Mouse (Mus musculus): Measurements from ENCODE around the gene Arhgap25.
"Not testable (repeated sequence)": the region's sequence is repeated elsewhere in the genome, so short reads cannot be mapped to it uniquely, and the experiment has no call there.

Arhgap25 gene

GRCm38 (mm10) chr6:87536270-87536669 lies 3.2 kb upstream of the Arhgap25 start:
- no peak for DNase-seq (ENCODE audit: low read depth, low spot score)

GRCm38 (mm10) chr6:87535651-87536050 lies 2.6 kb upstream of the Arhgap25 start:
- DNase-seq (ENCODE audit: low read depth, low spot score): peak; percentile 82

DNA sequence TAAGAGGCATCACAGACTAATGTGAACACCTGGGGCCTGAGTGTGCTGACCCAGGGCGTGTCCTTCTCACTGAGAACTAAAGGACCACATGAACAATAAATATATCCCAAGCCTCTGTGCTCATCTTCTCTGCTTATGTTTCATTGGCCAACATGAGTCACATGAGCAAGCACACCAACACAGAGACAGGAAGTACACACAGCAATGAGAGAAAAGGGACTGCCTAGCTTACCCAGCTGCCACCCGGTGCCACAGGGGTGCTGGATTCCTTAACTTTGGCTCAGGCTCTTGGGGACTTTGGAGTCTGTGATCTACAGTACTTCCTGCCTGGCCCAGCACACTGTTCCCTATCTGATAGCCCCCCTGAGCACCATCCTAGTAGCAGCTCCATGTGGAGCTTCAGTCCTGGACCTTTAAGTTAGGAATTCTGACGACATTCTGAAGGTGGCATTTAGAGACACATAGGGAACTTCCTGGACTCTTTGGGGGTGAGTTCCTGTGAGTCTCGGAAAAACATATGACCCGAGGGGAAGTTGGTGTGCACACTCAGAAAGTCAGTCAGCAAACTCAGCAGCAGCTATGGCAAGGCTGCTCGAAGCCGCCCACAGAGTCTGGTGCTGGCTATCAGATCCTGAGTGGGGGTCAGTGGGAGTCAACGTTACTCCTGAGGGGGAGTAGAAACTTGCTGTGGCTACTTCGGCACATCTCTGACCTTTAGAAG lies 2.0 kb upstream of the Arhgap25 start:
- no peak for DNase-seq (ENCODE audit: low read depth, low spot score)

- DNase-seq (ENCODE audit: low read depth, low spot score): no peak
Observed at GRCm38 (mm10) chr6:87531456-87532015, 1.5 kb downstream of the Arhgap25 start.

GRCm38 (mm10) chr6:87530386-87530785 lies 2.7 kb downstream of the Arhgap25 start:
- no peak for DNase-seq (ENCODE audit: low read depth, low spot score)

- no peak for DNase-seq (ENCODE audit: low read depth, low spot score)
Observed at GRCm38 (mm10) chr6:87527846-87528557, 5.1 kb downstream of the Arhgap25 start.

- no peak for DNase-seq (ENCODE audit: low read depth, low spot score)
Observed at GRCm38 (mm10) chr6:87527366-87527765, 5.7 kb downstream of the Arhgap25 start.

- no peak for DNase-seq (ENCODE audit: low read depth, low spot score)
Observed at GRCm38 (mm10) chr6:87525126-87525525, 7.9 kb downstream of the Arhgap25 start.

DNA sequence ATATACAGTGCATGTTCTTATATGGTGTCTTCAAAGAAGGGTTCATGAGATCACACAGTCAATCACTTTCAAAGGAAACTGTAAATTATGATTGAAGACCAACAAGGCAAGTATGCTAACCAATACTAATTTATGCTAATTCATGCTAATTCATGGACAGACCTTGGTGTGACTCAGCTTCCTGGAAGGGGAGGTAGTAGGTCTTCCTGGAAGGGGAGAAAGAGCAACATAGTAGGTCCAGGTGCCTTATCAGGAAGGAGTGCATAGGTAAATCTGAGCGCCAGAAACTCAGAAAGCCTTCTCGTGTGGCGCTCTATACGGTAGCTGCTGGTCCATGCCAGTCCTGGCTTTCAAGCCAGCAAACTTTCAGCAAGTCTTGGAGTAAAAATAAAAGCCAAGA lies 8.8 kb downstream of the Arhgap25 start:
- DNase-seq (ENCODE audit: low read depth, low spot score): no peak

DNA sequence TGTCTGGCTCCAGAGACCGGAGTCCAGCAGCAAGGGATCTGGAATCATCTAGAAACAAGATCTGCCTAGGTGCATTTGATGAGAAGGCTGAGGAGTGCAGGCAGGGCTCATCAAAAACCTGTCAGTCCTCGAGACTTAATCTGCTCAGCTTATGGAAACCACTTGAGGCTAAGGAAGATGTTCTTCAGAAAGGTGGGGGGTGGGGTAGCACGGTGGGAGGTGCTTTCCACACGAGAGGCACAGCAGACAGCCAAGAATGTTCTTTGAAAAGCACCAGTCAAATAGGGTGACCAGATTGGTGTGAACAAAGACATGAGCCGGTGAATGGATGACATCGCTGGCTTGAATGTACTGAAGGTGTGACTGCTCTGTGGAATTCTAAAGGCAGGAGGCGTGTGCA lies 9.3 kb downstream of the Arhgap25 start:
- DNase-seq (ENCODE audit: low read depth, low spot score): no peak

DNA sequence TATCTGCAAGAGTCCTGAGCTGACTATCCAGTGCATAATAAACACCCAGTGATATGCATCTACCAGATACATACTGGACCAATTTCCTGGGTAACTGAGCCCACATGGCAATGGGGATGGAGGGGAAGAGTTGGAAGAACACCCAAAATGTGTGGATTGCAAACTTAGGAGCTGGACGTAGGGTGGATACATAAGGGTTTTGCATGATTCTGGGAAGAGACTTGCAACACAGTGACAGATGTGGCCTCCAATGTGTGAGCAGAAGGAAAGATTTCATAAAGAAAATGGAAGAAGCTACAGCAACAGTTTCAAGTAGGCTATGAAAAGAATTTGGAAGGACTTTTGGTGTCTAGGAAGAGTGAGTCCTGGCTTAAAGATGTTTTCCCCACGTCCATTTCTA lies 10.0 kb downstream of the Arhgap25 start:
- DNase-seq (ENCODE audit: low read depth, low spot score): peak; percentile 74

DNA sequence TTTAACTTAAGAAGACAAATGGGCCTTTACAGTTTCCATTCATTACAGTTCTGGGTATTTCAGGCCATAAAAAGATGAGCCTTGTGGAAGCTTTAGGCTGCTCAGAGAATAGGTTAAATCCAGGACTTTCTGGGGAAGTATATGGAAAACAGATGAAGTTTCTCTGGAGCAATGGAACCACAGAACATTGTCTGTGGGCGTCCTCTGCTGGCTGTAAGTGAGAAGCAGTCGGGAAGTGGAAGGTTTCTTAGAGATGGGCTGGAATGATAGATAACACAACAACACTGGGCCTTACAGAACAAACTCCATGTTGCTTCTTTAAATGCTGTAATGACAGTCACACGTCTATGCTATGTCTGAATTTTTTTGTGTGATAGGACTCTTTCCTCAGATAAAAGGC lies 10.8 kb downstream of the Arhgap25 start:
- DNase-seq (ENCODE audit: low read depth, low spot score): peak; percentile 71

- DNase-seq (ENCODE audit: low read depth, low spot score): not testable (repeated sequence)
Observed at GRCm38 (mm10) chr6:87521705-87522104, 11.4 kb downstream of the Arhgap25 start.

DNA sequence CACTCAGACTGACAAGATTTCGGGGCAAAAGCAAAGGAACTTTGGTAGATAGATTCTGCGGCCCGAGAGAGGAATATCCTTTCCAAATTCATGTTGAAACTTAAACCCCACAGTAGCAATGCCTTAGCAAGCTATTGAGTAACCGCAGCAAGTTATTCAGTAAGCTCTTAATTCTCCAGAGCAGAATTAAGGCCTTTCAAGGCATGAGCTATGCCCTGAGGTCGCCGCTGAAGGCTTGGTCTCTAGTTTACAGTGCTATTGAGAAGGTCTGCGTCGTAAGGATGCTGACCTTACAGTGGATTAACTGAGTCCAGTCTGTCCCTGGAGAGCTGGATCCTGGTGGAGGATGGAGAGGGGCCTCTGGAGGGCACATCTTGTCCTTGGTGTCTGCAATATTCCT lies 12.5 kb downstream of the Arhgap25 start:
- no peak for DNase-seq (ENCODE audit: low read depth, low spot score)

DNA sequence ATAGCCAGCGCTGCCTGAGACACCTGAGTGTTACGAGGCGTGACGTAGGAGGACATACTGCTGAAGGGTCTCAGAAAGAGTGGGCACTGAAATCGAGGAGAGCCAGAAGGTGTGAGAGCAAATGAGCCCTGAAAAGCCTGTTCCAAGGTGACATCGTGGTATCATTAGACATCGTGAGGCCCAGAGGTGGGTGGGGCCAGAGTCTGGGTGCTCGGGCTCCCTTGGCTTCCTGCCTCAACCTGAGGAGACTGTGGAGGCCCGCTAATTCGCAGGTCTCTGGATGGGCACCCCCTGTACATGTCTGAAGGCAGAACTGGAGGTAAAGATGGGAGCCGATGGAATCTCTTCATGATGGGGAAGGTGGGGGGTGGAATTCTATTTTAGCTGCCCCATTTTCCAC lies 13.2 kb downstream of the Arhgap25 start:
- DNase-seq (ENCODE audit: low read depth, low spot score): no peak

- DNase-seq (ENCODE audit: low read depth, low spot score): no peak
Observed at GRCm38 (mm10) chr6:87518622-87519021, 14.4 kb downstream of the Arhgap25 start.

DNA sequence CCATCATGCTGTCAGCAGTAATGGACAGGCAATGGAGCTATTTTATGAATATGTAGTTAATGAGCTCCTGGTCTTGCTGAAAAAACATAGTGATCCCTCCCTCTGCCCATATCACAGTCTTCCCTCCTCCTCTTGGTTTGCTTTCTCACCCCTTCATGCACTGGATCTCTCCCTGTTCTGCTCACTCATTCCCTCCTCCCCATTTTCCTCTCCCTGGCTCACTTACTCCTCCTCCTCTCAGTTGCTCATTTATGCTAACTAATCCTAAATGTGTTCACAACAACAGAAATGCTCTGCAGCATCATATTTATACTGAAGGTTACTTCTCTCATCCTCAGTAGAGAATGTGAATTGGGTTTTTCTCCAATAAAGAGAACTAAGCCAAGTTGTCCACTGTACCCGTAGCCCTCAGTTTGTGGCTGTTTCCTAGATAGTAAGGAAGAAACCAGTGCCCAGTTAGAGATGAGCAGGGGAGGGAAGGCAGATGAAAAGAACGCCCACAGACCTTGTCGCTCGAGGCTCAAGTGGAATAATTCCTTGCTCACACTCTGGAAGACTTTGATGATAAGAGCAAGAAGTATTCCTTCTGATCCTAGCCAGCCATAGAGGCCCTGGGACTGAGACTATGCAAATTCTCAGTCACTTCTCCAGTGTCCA lies 15.2 kb downstream of the Arhgap25 start:
- DNase-seq (ENCODE audit: low read depth, low spot score): peak; percentile 54

DNA sequence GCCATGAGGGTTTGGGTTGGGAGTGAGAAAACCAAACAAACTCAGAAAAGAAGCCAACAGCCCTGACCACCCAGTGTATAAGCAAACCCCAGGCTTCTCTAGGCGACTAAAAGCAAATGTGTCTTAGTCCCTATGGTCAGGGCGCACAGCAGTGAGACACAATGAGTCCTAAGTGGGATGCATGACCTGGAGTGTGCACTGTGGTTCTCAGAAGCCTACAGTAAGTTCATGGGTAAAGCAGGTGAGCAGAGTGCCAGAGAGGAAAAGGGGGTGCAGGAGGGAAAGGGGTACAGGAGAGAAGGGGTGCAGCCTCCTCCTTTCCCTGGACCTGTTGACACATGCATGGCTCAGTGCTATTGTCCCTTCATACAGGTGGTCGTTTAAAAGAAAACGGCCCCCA lies 18.7 kb downstream of the Arhgap25 start:
- DNase-seq (ENCODE audit: low read depth, low spot score): no peak

DNA sequence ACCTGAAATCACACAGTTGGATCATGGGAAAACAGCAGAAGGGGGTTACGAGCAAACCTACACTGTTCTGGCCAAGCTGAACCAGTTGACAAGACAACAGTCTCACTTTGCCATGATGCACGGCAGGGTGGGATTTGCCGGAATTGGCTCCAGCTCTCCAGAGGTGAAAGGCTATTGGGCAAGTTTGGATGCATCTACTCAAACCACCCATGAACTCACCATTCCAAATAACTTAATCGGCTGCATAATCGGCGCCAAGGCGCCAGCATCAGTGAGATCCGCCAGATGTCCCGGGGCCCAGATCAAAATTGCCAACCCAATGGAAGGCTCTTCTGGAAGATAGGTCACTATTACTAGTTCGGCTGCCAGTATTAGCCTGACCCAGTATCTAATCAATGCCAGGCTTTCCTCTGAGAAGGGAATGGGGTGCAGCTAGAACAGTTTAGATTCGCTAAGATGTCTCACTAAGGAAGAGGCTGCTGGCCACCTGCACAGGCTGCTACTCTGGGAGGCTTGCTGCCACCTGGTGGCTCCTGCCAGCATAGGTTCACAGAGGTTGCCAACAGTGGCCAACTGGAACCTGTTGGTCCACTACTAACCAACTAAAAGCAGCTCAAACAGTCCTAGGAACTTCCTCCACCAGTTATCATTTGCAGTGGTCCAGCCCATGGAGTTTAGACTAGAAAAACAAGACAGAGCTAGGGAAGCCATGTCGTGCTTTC lies 19.9 kb downstream of the Arhgap25 start:
- DNase-seq (ENCODE audit: low read depth, low spot score): peak; percentile 81

DNA sequence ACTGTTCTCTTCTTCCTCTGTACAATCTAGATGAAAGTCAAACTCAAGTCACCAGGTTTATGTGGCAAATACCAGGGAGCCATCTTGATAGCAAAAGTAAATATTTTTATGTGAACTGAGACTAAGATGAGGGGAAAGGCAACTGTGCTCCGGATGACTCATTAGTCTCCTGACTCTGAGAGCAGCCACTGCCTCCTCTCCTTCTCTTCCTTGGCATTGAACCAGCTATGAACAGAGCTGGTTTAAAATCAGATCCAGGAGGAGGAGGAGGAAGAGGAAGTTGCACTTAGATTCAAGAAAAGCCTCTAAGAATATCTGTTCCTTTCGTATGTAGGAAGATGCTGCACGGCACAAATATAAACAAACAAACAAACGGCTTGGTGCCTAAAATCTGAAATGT lies 22.1 kb downstream of the Arhgap25 start:
- DNase-seq (ENCODE audit: low read depth, low spot score): peak; percentile 88

GRCm38 (mm10) chr6:87509806-87510205 lies 23.3 kb downstream of the Arhgap25 start:
- DNase-seq (ENCODE audit: low read depth, low spot score): peak; percentile 36

DNA sequence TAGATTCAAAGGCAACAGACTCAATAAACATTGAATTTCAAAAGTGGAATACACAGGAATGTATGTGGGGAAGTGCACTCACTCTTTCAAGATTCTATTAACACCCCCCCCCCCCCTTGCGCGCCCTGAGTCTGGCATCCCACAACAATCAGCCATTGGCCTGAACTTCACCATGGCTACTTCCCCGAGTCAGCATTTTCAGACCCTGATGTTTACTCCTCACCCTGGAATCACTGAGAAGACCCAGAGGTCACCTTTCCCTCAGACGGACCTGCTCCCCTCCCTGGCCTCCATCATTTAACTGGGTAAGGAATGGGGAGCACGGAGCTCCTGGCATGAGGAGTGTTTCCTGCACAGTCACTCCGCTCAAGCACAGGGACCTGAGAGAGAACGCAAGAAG lies 28.2 kb downstream of the Arhgap25 start:
- no peak for DNase-seq (ENCODE audit: low read depth, low spot score)

Measured in brain, adult 2 months (tissue).